Mouse (Mus musculus) C2C12 (cell line): Measurements from ENCODE around the gene Smok3b. TPM values are rescaled to one million over a fixed set of nuclear protein-coding genes. Genes with fewer than 3 reads are reported as not detected.

Source experiments
- H3K27me3 ChIP-seq: one replicate; pipeline ENCODE4 v1.6.1; 2011; ENCODE audit not compliant: control insufficient read depth, insufficient read depth, insufficient read length
- H3K36me3 ChIP-seq: one replicate; pipeline ENCODE4 v1.6.1; 2011; ENCODE audit not compliant: control insufficient read depth, insufficient read depth
- H3K4me3 ChIP-seq: one replicate; pipeline ENCODE4 v1.5.1; 2011; ENCODE audit warnings: mild to moderate bottlenecking, control low read depth; ENCODE audit not compliant: poor library complexity, insufficient read depth, severe bottlenecking
- H3K79me2 ChIP-seq: one replicate; pipeline ENCODE4 v1.6.1; 2011; ENCODE audit not compliant: control insufficient read depth, insufficient read depth
- H3K79me3 ChIP-seq: one replicate; pipeline ENCODE4 v1.6.1; 2011; ENCODE audit warnings: low read depth, control low read depth
- H3ac ChIP-seq: one replicate; pipeline ENCODE3; 2011; ENCODE audit warnings: low read depth; ENCODE audit not compliant: control insufficient read depth, insufficient read length
- CEBPB ChIP-seq: IDR thresholded peaks from one replicate; pipeline ENCODE4 v1.6.1; 2011; ENCODE audit warnings: low read depth, mild to moderate bottlenecking, control low read depth, moderate library complexity
- CTCF ChIP-seq: IDR thresholded peaks from one replicate; pipeline ENCODE4 v1.5.1; 2011; ENCODE audit not compliant: control insufficient read depth, insufficient read depth, insufficient read length
- FOSL1 ChIP-seq: IDR thresholded peaks from one replicate; pipeline ENCODE4 v1.8.0; 2011; ENCODE audit warnings: mild to moderate bottlenecking, low read length; ENCODE audit not compliant: poor library complexity, insufficient read depth, severe bottlenecking
- MAX ChIP-seq: IDR thresholded peaks from one replicate; pipeline ENCODE4 v1.6.1; 2011; ENCODE audit warnings: mild to moderate bottlenecking, control low read depth
- MYOD1 ChIP-seq: IDR thresholded peaks from one replicate; pipeline ENCODE4 v1.6.1; 2011; ENCODE audit warnings: low read depth; ENCODE audit not compliant: control insufficient read depth, insufficient read length
- MYOG ChIP-seq: IDR thresholded peaks from one replicate; pipeline ENCODE4 v1.6.1; 2011; ENCODE audit not compliant: control insufficient read depth, insufficient read length; ENCODE audit errors: extremely low read depth
- USF1 ChIP-seq: IDR thresholded peaks from one replicate; pipeline ENCODE4 v1.6.1; 2011; ENCODE audit warnings: low read depth, mild to moderate bottlenecking, control low read depth, moderate library complexity
- polyA plus RNA-seq: library from polyadenylated mRNA; unstranded; fragments of >200 nt; fragmentation: generic; extraction: Trizol; gene quantifications from one replicate; pipeline ENCODE4 v1.2.1, GENCODE M21; 2012; ENCODE audit warnings: missing spikeins

Smok3b gene
- polyA plus RNA-seq, 1 experiment: not detected

DNA sequence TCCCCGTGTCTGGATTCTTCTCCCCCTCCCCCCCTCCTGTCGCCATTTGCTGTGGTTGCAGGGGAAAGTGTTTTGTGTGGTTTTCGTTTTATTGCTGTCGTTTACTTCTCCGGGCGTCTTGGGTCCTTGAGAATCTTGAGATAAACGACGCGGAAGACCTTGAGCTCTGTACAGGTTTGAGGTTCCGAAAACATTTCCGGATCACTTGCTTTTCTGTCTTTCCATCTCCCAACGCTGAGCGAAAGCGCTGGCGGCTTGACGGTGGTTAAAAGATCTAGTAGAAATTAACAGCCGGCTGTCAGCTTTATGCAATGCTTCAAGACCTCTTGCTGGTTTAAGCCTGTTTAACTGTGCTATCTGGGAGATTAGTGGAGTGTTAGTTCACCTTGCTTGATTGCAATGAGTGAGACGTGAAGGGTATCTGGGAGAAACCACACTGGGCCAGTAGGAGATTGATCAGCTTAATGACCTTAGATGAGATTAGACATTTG, 64.2 kb downstream of the Smok3b start:
- no peak for TF ChIP-seq MAX
- TF ChIP-seq FOSL1: no peak
- TF ChIP-seq CTCF: no peak
- no peak for TF ChIP-seq MYOG
- TF ChIP-seq USF1: no peak
- no peak for TF ChIP-seq MYOD1
- TF ChIP-seq CEBPB: no peak
- H3K79me3 ChIP-seq: peaks cover 51% of the 10 kb centered on the region
- H3ac ChIP-seq: peak overlapping the region; percentile 84
- H3K27me3 ChIP-seq: peaks cover 11% of the 10 kb centered on the region
- peak overlapping the region; percentile 95 for H3K4me3 ChIP-seq
- peaks cover 57% of the 10 kb centered on the region for H3K79me2 ChIP-seq
- H3K36me3 ChIP-seq: peaks cover 6% of the 10 kb centered on the region

DNA sequence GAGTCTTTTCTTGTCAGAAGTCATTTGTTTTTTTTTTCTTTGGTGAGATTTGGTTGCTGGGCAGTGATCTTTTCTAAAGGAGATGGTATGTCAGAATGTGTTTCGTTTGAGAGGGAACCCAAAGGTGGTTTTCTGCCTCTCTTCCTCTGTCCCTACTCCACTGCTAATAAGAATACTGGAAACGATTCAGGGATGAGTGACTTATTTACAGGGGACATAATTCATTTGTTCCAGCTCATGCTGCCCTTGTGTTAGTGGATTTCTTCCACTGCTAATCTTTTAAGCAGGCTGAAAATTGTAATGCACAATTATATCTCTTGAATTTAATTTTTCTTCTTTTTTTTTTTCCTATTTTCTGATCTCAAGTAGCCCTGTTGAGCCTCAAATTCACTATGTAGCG, 65.6 kb downstream of the Smok3b start:
- Histone ChIP-seq H3ac (no peak overlapping the region), H3K4me3 (no peak overlapping the region), H3K27me3 (no peaks in the 10 kb centered on the region), H3K36me3 (peaks cover 6% of the 10 kb centered on the region), H3K79me2 (peaks cover 66% of the 10 kb centered on the region), H3K79me3 (peaks cover 56% of the 10 kb centered on the region)
- TF ChIP-seq USF1: no peak
- no peak for TF ChIP-seq MYOG
- TF ChIP-seq FOSL1: no peak

DNA sequence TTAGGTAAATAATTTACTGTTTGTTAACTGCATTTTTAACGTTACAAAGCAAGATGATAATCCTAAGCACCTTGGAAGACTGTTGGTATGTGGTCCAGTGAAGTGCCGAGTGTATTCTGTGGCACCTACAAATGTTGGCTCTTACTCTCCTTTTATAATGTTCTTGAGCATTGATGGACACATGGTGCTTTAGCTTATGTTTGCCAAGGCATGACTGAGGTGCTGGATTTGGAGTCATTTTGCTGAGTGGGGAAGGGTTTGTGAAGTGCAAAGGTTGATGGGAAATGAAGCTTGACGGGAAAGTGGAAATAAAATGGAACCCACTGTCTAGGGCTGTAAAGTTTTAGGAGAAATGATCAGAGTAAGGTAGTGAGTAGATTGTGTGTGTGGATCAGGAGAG, 67.1 kb downstream of the Smok3b start:
- no peak overlapping the region for H3K4me3 ChIP-seq
- no peaks in the 10 kb centered on the region for H3K27me3 ChIP-seq
- H3K79me3 ChIP-seq: peaks cover 56% of the 10 kb centered on the region
- H3K36me3 ChIP-seq: peaks cover 11% of the 10 kb centered on the region
- H3K79me2 ChIP-seq: peaks cover 79% of the 10 kb centered on the region
- TF ChIP-seq MYOG (no peak), CEBPB (no peak), CTCF (no peak), MAX (no peak), FOSL1 (no peak), MYOD1 (no peak), USF1 (no peak)
- no peak overlapping the region for H3ac ChIP-seq

DNA sequence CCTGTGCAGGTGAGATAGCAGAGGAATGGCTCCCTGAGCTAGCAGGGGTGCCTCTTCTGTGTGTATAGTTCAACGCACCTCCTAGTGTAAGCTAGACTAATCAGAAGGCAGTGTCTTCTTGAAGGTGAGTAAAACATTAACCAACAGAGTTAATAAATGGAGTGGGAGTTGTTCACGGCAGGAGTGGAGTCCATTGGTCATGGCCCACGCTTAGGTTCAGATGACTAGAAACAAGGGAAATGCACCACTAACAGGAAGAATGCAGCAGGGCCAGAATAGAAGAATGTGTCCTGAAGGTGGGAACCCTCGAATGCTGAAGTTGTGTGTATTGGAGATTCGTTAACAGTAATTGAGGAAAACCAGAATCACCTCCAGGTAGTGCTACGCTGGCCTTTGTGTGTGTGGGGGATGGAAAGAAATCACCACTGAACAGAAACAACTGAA, 67.9 kb downstream of the Smok3b start:
- TF ChIP-seq MYOG (no peak), CEBPB (no peak), USF1 (no peak), MYOD1 (no peak), CTCF (no peak), FOSL1 (no peak), MAX (no peak)
- H3K4me3 ChIP-seq: no peak overlapping the region
- peaks cover 16% of the 10 kb centered on the region for H3K36me3 ChIP-seq
- H3K27me3 ChIP-seq: no peaks in the 10 kb centered on the region
- H3K79me3 ChIP-seq: peaks cover 56% of the 10 kb centered on the region
- H3ac ChIP-seq: no peak overlapping the region
- peaks cover 79% of the 10 kb centered on the region for H3K79me2 ChIP-seq

DNA sequence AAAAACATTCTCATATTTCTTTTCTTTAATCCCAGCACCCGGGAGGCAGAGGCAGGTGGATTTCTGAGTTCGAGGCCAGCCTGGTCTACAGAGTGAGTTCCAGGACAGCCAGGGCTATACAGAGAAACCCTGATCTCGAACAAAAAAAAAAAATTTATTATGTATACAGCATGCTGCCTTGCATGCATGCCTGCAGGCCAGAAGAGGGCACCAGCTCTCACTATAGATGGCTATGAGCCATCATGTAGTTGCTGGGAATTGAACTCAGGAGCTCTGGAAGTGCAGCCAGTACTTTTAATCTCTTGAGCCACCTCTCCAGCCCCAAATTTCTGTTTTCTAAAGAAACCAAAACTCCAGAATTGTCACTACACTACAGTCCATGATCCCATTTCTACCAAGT, 69.0 kb downstream of the Smok3b start:
- H3K4me3 ChIP-seq: no peak overlapping the region
- H3ac ChIP-seq: no peak overlapping the region
- peaks cover 52% of the 10 kb centered on the region for H3K79me3 ChIP-seq
- peaks cover 26% of the 10 kb centered on the region for H3K36me3 ChIP-seq
- TF ChIP-seq FOSL1 (no peak), MYOD1 (no peak), USF1 (no peak), CEBPB (no peak), MAX (no peak), CTCF (no peak), MYOG (no peak)
- no peaks in the 10 kb centered on the region for H3K27me3 ChIP-seq
- H3K79me2 ChIP-seq: peaks cover 74% of the 10 kb centered on the region

DNA sequence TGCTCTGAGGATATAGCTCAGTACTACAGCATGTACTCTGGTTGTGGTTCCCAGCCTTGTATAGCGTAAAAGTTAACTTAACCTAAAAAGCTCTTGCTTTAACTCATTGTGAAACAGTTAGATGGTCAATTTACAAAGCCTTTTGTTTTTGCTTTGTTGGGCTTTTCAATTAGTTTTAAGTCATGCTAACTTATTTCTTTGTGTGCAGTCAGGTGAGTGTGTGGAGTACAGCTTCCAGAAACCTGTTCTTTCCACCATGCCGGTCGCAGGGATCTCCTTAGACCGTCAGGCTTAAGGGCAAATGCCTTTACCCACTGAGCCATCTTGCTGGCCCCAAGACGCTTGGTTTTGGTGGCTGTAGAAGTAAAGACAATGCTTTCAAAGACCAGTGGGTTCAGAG, 69.5 kb downstream of the Smok3b start:
- Histone ChIP-seq H3K79me3 (peaks cover 48% of the 10 kb centered on the region), H3K27me3 (no peaks in the 10 kb centered on the region), H3K4me3 (no peak overlapping the region), H3K79me2 (peaks cover 70% of the 10 kb centered on the region), H3ac (no peak overlapping the region), H3K36me3 (peaks cover 27% of the 10 kb centered on the region)
- TF ChIP-seq MYOD1 (no peak), MAX (no peak), CTCF (no peak), FOSL1 (no peak), CEBPB (no peak), MYOG (no peak), USF1 (no peak)
